Mouse (Mus musculus) kidney, adult 8-10 months (tissue): ENCODE results near the gene Wfdc6a.

Experiments used
- DNase-seq, 2 experiments: peaks; one replicate each; pipeline ENCODE4 v3.0.0; 2022

The Wfdc6a gene

DNA sequence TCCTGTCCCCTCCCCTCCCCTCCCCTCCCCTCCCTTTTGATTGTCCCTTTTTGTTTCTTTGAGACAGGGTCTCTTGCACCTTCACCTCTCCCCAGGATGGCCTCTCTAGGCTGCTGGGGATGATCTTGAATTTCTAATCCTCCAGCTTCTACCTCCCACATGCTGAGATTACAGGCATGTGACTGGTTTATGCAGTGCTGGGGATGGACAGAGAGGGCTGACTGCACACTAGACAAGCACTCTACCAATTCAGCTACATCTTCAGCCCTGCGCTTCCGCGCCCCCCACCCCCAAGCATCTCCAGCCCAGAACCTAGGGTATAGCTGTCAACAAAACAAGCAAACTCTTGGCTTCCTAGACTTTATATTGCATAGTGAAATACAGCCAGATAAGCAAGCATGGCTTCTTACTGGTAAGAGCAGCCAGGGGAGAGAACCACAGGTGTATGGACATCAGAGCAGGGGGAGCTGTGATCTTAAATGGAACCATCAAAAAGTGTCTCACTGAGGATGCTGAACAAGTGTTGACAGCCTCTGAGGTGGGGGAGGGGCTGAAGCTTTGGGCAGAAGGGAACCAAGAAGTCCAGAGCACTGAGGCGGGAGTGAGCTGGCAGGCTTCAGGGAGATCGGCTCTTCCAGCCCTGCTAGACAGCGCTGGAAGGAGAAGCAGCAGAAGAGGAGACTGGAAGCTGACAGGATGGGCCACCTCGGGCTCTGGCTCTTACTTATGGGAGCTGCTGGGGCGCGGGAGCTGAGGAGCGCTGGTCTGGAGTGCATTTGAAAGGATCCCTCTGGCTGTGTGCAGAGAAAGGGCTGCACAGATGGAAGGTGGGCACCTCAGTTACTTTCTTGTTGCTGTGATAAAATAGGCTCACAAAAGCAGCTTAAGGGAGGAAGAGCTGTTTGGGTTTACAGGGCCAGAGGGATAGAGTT is 35.0 kb downstream of the Wfdc6a start:
- DNase-seq: no peak

GRCm38 (mm10) chr2:164549338-164549737 is 35.9 kb downstream of the Wfdc6a start:
- no peak for DNase-seq

- DNase-seq: no peak
Observed at GRCm38 (mm10) chr2:164544454-164545097, 40.7 kb downstream of the Wfdc6a start.

DNA sequence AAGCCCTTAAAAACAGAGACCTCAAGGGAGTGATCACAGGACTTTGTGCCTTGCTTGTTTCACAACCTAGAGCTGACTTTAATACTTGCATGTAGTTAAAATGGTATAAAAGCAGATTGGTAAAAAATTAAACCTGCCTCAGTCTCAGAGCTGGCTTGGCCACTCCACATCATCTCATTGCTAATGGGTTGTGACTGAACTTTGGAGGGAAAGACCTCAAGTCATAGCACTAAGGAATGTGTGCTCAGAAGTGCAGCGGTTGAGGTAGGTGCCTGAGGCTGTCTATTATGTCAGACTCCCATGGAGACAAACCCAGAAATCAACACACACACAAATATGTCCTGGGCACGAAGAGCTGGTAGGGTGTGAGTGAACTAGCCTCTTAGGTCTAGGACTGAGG is 41.5 kb downstream of the Wfdc6a start:
- DNase-seq: peak; percentile 45 to 86

DNA sequence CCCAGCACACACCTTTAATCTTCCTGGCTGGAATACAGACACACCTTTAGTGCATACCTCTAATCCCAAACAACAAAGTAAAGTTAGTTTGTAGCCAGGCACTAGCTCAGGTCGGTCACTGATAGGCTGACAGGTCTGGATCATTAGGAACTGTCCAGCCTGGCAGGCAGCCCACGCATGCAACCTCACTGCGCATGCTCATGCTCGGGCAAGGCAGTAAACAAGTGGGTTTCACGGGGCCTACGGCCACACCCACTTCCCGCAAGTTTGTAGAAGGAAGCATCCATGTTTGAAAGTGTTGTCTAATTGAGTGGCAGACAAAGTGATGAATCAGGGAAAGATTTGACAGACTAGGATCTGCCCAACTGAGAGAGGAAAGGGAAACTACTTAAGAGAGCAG is 42.6 kb downstream of the Wfdc6a start:
- peak in 1 of 2 experiments; percentile 15 for DNase-seq

DNA sequence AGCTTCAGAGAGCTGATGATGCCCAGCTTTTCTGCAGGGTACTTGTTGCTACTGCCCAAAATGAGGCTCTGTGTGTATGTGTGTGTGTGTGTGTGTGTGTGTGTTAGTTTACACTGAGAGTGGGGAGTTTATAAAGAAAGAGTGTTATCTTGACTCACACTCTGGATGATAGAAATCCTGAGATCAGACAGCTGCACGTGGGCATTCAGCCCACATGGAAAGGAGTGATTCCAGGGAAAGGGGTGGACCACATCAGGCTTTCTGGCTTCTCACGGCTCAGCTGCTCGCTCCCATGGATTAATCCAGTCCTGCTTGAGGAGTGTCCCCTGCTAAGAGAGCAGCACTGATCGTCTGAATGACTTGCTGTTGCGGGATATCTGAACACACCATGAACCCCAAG is 43.1 kb downstream of the Wfdc6a start:
- DNase-seq: no peak

- DNase-seq: peak in 1 of 2 experiments; percentile 35
Observed at GRCm38 (mm10) chr2:164540652-164541427, 44.4 kb downstream of the Wfdc6a start.

DNA sequence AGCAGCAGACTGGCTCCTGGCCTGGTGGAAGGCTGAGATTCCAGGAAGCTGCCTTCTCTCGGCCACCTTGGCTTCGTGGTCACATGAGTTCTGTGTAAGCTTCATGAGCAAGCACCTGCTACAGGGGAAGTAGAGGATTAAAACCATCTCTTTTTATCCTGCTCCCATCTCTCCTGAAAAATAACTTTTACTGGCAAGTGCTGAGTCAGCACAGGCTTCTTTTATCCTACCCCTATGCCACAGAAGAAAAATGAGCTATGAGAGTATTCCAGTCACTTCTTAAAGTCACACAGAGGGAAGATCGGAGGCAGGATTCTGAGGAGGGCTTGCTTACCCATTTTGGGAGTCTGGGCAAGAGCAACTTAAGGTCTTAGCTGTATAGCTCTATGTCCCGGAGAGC is 48.2 kb downstream of the Wfdc6a start:
- no peak for DNase-seq

DNA sequence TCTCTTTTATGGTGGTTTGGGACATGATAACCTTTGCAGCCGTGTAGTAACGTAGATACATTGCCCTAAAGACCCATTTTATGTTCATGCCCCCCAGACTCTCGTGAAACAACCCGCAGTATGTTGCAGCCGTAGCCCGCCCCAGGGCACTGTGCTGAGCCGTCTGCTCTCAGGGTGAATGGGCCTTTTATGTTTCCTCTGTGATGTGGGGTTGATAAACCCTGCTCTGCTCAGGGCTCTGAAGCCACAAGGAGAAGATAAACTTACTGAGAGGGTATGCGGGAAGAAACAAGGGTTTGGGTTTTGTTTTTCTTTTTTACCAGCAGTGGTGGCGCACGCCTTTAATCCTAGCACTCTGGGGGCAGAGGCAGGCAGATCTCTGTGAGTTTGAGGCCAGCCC is 50.9 kb downstream of the Wfdc6a start:
- DNase-seq: no peak

- peak; percentile 61 to 75 for DNase-seq
Observed at GRCm38 (mm10) chr2:164531169-164531568, 54.1 kb downstream of the Wfdc6a start.
